Mouse (Mus musculus): ENCODE measurements around the gene Mycbp2.

Gene Mycbp2

GRCm38 (mm10) chr14:103101171-103101570, 245.4 kb downstream of the Mycbp2 start:
- no peak for DNase-seq

- no peak for DNase-seq
Observed at GRCm38 (mm10) chr14:103100296-103100695, 246.3 kb downstream of the Mycbp2 start.

- DNase-seq = peak; percentile 77
Observed at GRCm38 (mm10) chr14:103099238-103099933, 247.2 kb downstream of the Mycbp2 start, which contains the start of gene Fbxl3. Gene Fbxl3 (minus strand): TSS chr14:103099566.

GRCm38 (mm10) chr14:103098587-103099235, 247.9 kb downstream of the Mycbp2 start:
- DNase-seq = peak; percentile 83

- no peak for DNase-seq
Observed at GRCm38 (mm10) chr14:103098213-103098586, 248.4 kb downstream of the Mycbp2 start.

GRCm38 (mm10) chr14:103096621-103097020, 250.0 kb downstream of the Mycbp2 start:
- no peak for DNase-seq

- no peak for DNase-seq
Observed at GRCm38 (mm10) chr14:103095826-103096225, 250.8 kb downstream of the Mycbp2 start.

- no peak for DNase-seq
Observed at GRCm38 (mm10) chr14:103095036-103095435, 251.6 kb downstream of the Mycbp2 start.

- DNase-seq = no peak
Observed at GRCm38 (mm10) chr14:103093670-103094069, 252.9 kb downstream of the Mycbp2 start.

- DNase-seq = no peak
Observed at GRCm38 (mm10) chr14:103093236-103093635, 253.4 kb downstream of the Mycbp2 start.

GRCm38 (mm10) chr14:103088624-103089023, 258.0 kb downstream of the Mycbp2 start:
- no peak for DNase-seq

- no peak for DNase-seq
Observed at GRCm38 (mm10) chr14:103087846-103088245, 258.8 kb downstream of the Mycbp2 start.

GRCm38 (mm10) chr14:103086671-103087324, 259.8 kb downstream of the Mycbp2 start:
- DNase-seq = no peak

GRCm38 (mm10) chr14:103085840-103086533, 260.6 kb downstream of the Mycbp2 start:
- DNase-seq = no peak

GRCm38 (mm10) chr14:103079209-103079977, 267.2 kb downstream of the Mycbp2 start:
- DNase-seq = no peak

- DNase-seq = no peak
Observed at GRCm38 (mm10) chr14:103078006-103078912, 268.4 kb downstream of the Mycbp2 start.

- no peak for DNase-seq
Observed at GRCm38 (mm10) chr14:103077272-103078005, 269.2 kb downstream of the Mycbp2 start.

GRCm38 (mm10) chr14:103075166-103075565, 271.4 kb downstream of the Mycbp2 start:
- no peak for DNase-seq

GRCm38 (mm10) chr14:103073825-103074224, 272.8 kb downstream of the Mycbp2 start:
- DNase-seq = no peak

- DNase-seq = no peak
Observed at GRCm38 (mm10) chr14:103072731-103073130, 273.9 kb downstream of the Mycbp2 start.

GRCm38 (mm10) chr14:103071471-103071870, 275.1 kb downstream of the Mycbp2 start:
- no peak for DNase-seq
